ENCODE assay signal across 7 mouse cellular contexts in genomic region chr14:56810781-56811690, GRCm38 (mm10). TPM values are rescaled to one million over a fixed set of nuclear protein-coding genes. Genes with fewer than 3 reads are reported as not detected.
DNase-seq lines count a peak whose midpoint lies in the region; ATAC-seq and TF ChIP-seq lines count a peak whose summit lies in the region.
"Not testable (repeated sequence)": the region's sequence is repeated elsewhere in the genome, so short reads cannot be mapped to it uniquely, and the experiment has no call there.

No protein-coding gene starts in this region.

- H3K4me1 ChIP-seq in intestine, embryonic 15.5 days (replicated peaks); midbrain, embryonic 11.5 days (ENCODE audit: control insufficient read depth, insufficient read depth, low read length); small intestine, adult 2 months (ENCODE audit: control insufficient read depth, insufficient read depth, insufficient read length, low read length): not testable (repeated sequence)
- peaks cover 15% of the 10 kb centered on the region; the same call in 1 of the 2 replicates for H3K4me1 ChIP-seq in limb, embryonic 12.5 days (replicated peaks)

- H3K27ac ChIP-seq in intestine, embryonic 15.5 days = peak overlapping the region; percentile 91
- H3K27ac ChIP-seq in limb, embryonic 12.5 days = peak overlapping the region; percentile 92
- H3K27ac ChIP-seq in midbrain, embryonic 11.5 days (ENCODE audit: low read depth, low read length) = peak overlapping the region; percentile 86
- peak overlapping the region; percentile 77 for H3K27ac ChIP-seq in small intestine, adult 2 months (ENCODE audit: insufficient read depth, low read depth, low read length)

- peak overlapping the region; percentile 60 for H3K4me2 ChIP-seq in intestine, embryonic 15.5 days (replicated peaks)
- H3K4me2 ChIP-seq in limb, embryonic 12.5 days = peak overlapping the region; percentile 65
- H3K4me2 ChIP-seq in midbrain, embryonic 11.5 days = peak overlapping the region; percentile 73

- ATAC-seq in intestine, embryonic 15.5 days; limb, embryonic 12.5 days (ENCODE audit: insufficient number of reproducible peaks, insufficient read depth, low FRiP score, low TSS enrichment, low read depth); midbrain, embryonic 11.5 days (ENCODE audit: low FRiP score): not testable (repeated sequence)

- under 1% methylated on average over 36 of the region's 86 CpGs for WGBS in intestine, embryonic 15.5 days
- WGBS in limb, embryonic 12.5 days = 1% methylated on average over 31 of the region's 86 CpGs
- 1% methylated on average over 28 of the region's 86 CpGs for WGBS in midbrain, embryonic 11.5 days
- under 1% methylated on average over 35 of the region's 86 CpGs for WGBS in small intestine, adult 2 months

- peak overlapping the region; percentile 66 for H3K9ac ChIP-seq in intestine, embryonic 15.5 days
- H3K9ac ChIP-seq in limb, embryonic 12.5 days (replicated peaks) = peak overlapping the region; percentile 78
- H3K9ac ChIP-seq in midbrain, embryonic 11.5 days (ENCODE audit: low read length) = peak overlapping the region; percentile 81

- TF ChIP-seq CTCF in small intestine, adult 2 months (IDR thresholded peaks at IDR 0.05; ENCODE audit: extremely low read depth, insufficient read length, insufficient replicate concordance, low read depth, low read length) = not testable (repeated sequence)

- TF ChIP-seq POLR2A in small intestine, adult 2 months (IDR thresholded peaks at IDR 0.05; ENCODE audit: low read depth, low read length) = not testable (repeated sequence)

- H3K9me3 ChIP-seq in intestine, embryonic 15.5 days; limb, embryonic 12.5 days; midbrain, embryonic 11.5 days (ENCODE audit: control insufficient read depth, low read length): not testable (repeated sequence)

- DNase-seq in adrenal gland, adult 18-20 months (ENCODE audit: low spot score in 2 of 2) = peak; percentile 50 to 58
- peak; percentile 49 for DNase-seq in embryo, embryonic 11 days
- peak; percentile 11 to 53 for DNase-seq in gastrocnemius, postnatal 36 days
- peak; percentile 93 for DNase-seq in midbrain, embryonic 11.5 days (ENCODE audit: low spot score, missing footprints)

- H3K27me3 ChIP-seq in intestine, embryonic 15.5 days (replicated peaks); limb, embryonic 12.5 days; midbrain, embryonic 11.5 days (ENCODE audit: control insufficient read depth, insufficient read depth, low read length); small intestine, adult 2 months (ENCODE audit: control insufficient read depth, insufficient read depth, low read length): not testable (repeated sequence)

- H3K4me3 ChIP-seq in intestine, embryonic 15.5 days (replicated peaks) = peak overlapping the region; percentile 60
- peak overlapping the region; percentile 76 for H3K4me3 ChIP-seq in limb, embryonic 12.5 days (replicated peaks)
- H3K4me3 ChIP-seq in midbrain, embryonic 11.5 days (ENCODE audit: low read depth, low read length) = peak overlapping the region; percentile 78
- H3K4me3 ChIP-seq in small intestine, adult 2 months (ENCODE audit: low read depth, low read length) = peak overlapping the region; percentile 90

- intact Hi-C loops in gastrocnemius, postnatal 36 days (cut with DNase I) = not testable (repeated sequence)

- not testable (repeated sequence) for H3K36me3 ChIP-seq in intestine, embryonic 15.5 days; limb, embryonic 12.5 days; midbrain, embryonic 11.5 days (ENCODE audit: control insufficient read depth, insufficient read depth, low read length); small intestine, adult 2 months (ENCODE audit: control insufficient read depth, insufficient read depth, low read length)

RNA-seq across cellular contexts. Expression of gene Zmym5, which starts 0.5 kb away (rescaled TPM):
- 10 to 100 TPM; 29.7 to 31.4 TPM for total RNA-seq in adrenal gland, adult 18-20 months (2021)
- total RNA-seq in gastrocnemius, postnatal 36 days (2021) = 10 to 100 TPM; 12.8 to 18.5 TPM
- polyA plus RNA-seq in intestine, embryonic 15.5 days (2015; fragmentation: Nextera tagmentation; extraction: Ambion mirVana) = 18.5 and 19.4 TPM in 2 replicates
- polyA plus RNA-seq in limb, embryonic 12.5 days (2016; fragmentation: Nextera tagmentation; extraction: Ambion mirVana) = 33.8 and 34.5 TPM in 2 replicates
- 23.5 and 27.7 TPM in 2 replicates for polyA plus RNA-seq in midbrain, embryonic 11.5 days (2014; fragmentation: Nextera tagmentation; extraction: Ambion mirVana)
- polyA plus RNA-seq in small intestine, adult 2 months (2012; rRNA removed) = 1.1 and 2.7 TPM in 2 replicates

RNA-seq across cellular contexts. Expression of gene Pspc1, which starts 32.9 kb away (rescaled TPM):
- total RNA-seq in adrenal gland, adult 18-20 months (2021) = 10 to 100 TPM; 28.7 to 35.6 TPM
- total RNA-seq in gastrocnemius, postnatal 36 days (2021) = 1 to 10 TPM; 6.3 to 8.8 TPM
- polyA plus RNA-seq in intestine, embryonic 15.5 days (2015; fragmentation: Nextera tagmentation; extraction: Ambion mirVana) = 20.5 and 24.7 TPM in 2 replicates
- polyA plus RNA-seq in limb, embryonic 12.5 days (2016; fragmentation: Nextera tagmentation; extraction: Ambion mirVana) = 49.9 and 54.2 TPM in 2 replicates
- 67.3 and 68.2 TPM in 2 replicates for polyA plus RNA-seq in midbrain, embryonic 11.5 days (2014; fragmentation: Nextera tagmentation; extraction: Ambion mirVana)
- 1.3 and 2.4 TPM in 2 replicates for polyA plus RNA-seq in small intestine, adult 2 months (2012; rRNA removed)

Comparison
In these comparisons a context has a peak if more than half of its experiments do, and no peak if none do; other contexts are left out.
1. DNase-seq: peak in every context shown above with its lines; median percentile 93 in midbrain, embryonic 11.5 days; 54 in adrenal gland, adult 18-20 months; 49 in embryo, embryonic 11 days; 32 in gastrocnemius, postnatal 36 days.